Mouse (Mus musculus) C2C12 (cell line): ENCODE measurements at regions not wholly inside any gene's neighbourhood (a gene's known extent, or its start where the extent isn't known, plus 50 kb on each side); places are given as distances from the start of the nearest gene placed in this dataset.

ENCODE experiments used
- H3K27me3 ChIP-seq: one replicate; pipeline ENCODE4 v1.6.1; 2011; ENCODE audit not compliant: control insufficient read depth, insufficient read depth, insufficient read length
- H3K36me3 ChIP-seq: one replicate; pipeline ENCODE4 v1.6.1; 2011; ENCODE audit not compliant: control insufficient read depth, insufficient read depth
- H3K4me3 ChIP-seq: one replicate; pipeline ENCODE4 v1.5.1; 2011; ENCODE audit warnings: mild to moderate bottlenecking, control low read depth; ENCODE audit not compliant: poor library complexity, insufficient read depth, severe bottlenecking
- H3K79me2 ChIP-seq: one replicate; pipeline ENCODE4 v1.6.1; 2011; ENCODE audit not compliant: control insufficient read depth, insufficient read depth
- H3K79me3 ChIP-seq: one replicate; pipeline ENCODE4 v1.6.1; 2011; ENCODE audit warnings: low read depth, control low read depth
- H3ac ChIP-seq: one replicate; pipeline ENCODE3; 2011; ENCODE audit warnings: low read depth; ENCODE audit not compliant: control insufficient read depth, insufficient read length
- CEBPB ChIP-seq: IDR thresholded peaks from one replicate; pipeline ENCODE4 v1.6.1; 2011; ENCODE audit warnings: low read depth, mild to moderate bottlenecking, control low read depth, moderate library complexity
- CTCF ChIP-seq: IDR thresholded peaks from one replicate; pipeline ENCODE4 v1.5.1; 2011; ENCODE audit not compliant: control insufficient read depth, insufficient read depth, insufficient read length
- FOSL1 ChIP-seq: IDR thresholded peaks from one replicate; pipeline ENCODE4 v1.8.0; 2011; ENCODE audit warnings: mild to moderate bottlenecking, low read length; ENCODE audit not compliant: poor library complexity, insufficient read depth, severe bottlenecking
- MAX ChIP-seq: IDR thresholded peaks from one replicate; pipeline ENCODE4 v1.6.1; 2011; ENCODE audit warnings: mild to moderate bottlenecking, control low read depth
- MYOD1 ChIP-seq: IDR thresholded peaks from one replicate; pipeline ENCODE4 v1.6.1; 2011; ENCODE audit warnings: low read depth; ENCODE audit not compliant: control insufficient read depth, insufficient read length
- MYOG ChIP-seq: IDR thresholded peaks from one replicate; pipeline ENCODE4 v1.6.1; 2011; ENCODE audit not compliant: control insufficient read depth, insufficient read length; ENCODE audit errors: extremely low read depth
- USF1 ChIP-seq: IDR thresholded peaks from one replicate; pipeline ENCODE4 v1.6.1; 2011; ENCODE audit warnings: low read depth, mild to moderate bottlenecking, control low read depth, moderate library complexity

DNA sequence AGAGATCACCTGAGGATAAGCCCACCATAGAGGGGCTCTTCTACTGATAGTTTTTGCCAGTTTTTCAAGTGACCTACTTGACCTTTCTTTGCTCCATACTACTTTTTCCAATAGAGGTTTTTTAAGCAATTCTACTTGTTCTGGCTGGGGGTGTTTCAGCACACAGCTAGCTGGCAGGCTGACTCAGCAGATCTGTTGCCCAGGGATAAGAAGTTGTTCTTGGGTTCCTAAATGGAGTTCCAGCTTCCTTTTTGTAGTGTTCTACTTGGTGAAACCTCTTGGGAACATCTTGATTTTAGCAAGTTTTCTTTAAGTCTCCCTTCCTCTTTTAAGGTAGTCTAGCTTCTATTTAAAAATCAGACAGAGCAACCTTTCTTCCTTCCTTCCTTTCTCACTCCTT lies 61.0 kb downstream of the 4930474N05Rik start:
- Histone ChIP-seq H3K4me3 (no peak overlapping the region), H3K79me3 (no peaks in the 10 kb centered on the region), H3K27me3 (no peaks in the 10 kb centered on the region), H3K36me3 (no peaks in the 10 kb centered on the region), H3K79me2 (no peaks in the 10 kb centered on the region), H3ac (no peak overlapping the region)
- TF ChIP-seq MYOG (no peak), MYOD1 (no peak), USF1 (no peak), MAX (no peak), FOSL1 (no peak), CEBPB (no peak), CTCF (no peak)

DNA sequence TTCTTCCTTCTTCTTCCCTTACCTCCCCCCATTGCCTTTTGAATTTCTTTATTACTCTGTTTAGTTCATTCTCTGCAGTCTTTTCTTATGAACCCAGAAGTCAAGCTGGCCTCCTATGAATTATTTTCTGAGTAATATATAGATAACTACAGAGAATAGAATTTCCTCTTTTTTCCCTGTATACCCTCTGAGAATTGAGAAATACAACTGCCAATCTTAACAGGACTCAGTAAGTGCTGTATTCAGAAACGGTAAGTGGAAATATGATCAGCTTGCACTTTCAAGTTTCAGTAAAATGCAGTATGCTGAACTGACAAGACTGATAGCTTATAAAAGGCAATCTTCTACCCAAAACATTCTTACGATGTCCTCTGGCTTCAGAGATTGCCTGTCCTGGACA lies 61.5 kb downstream of the 4930474N05Rik start:
- H3ac ChIP-seq = no peak overlapping the region
- no peaks in the 10 kb centered on the region for H3K27me3 ChIP-seq
- no peaks in the 10 kb centered on the region for H3K36me3 ChIP-seq
- H3K79me2 ChIP-seq = no peaks in the 10 kb centered on the region
- no peak overlapping the region for H3K4me3 ChIP-seq
- no peak for TF ChIP-seq MYOD1
- no peaks in the 10 kb centered on the region for H3K79me3 ChIP-seq

DNA sequence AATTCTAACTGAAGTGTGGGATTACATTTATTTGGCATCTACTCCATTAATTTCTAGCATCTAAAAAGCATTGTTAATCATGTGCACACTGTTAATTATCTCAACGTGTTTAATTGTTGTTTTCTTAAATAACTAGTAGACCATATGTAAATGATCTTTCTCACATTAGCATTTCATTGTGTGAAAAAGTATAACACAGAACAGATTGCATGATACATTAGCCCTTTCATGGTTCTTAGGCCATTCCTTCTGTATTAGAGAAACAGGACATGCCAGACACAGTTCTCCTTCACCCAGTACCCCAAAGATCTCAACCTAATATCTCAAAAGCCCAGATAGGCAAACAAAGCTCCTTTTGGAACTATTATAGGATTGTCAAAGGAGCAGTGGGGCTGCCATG lies 89.0 kb downstream of the 4930474N05Rik start:
- Histone ChIP-seq H3K27me3 (no peaks in the 10 kb centered on the region), H3K79me3 (no peaks in the 10 kb centered on the region), H3K79me2 (no peaks in the 10 kb centered on the region), H3K4me3 (no peak overlapping the region), H3K36me3 (no peaks in the 10 kb centered on the region), H3ac (no peak overlapping the region)
- TF ChIP-seq FOSL1 = no peak
- no peak for TF ChIP-seq CTCF
- no peak for TF ChIP-seq CEBPB

DNA sequence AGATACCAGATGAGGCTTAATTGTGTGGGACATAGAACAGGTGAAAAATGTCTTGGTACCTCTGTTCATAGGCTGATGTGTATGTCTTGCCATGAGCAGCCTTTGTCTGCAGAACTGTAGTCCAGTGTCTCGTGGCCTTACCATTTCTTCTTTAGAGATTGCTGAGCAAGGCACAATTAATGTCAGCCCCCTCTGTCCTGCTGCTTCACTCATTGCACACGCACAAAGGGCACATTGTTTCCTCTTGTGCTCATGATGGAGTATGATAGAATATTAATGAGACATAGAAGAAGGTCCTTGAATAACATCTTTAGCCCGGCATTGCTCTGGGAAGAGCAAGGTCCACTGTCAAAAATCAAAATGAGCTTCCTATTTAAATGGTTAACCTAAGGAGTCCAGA lies 101.8 kb downstream of the 4930474N05Rik start:
- Histone ChIP-seq H3K4me3 (no peak overlapping the region), H3K79me2 (no peaks in the 10 kb centered on the region), H3ac (no peak overlapping the region), H3K36me3 (no peaks in the 10 kb centered on the region), H3K27me3 (no peaks in the 10 kb centered on the region), H3K79me3 (no peaks in the 10 kb centered on the region)
- TF ChIP-seq USF1 = no peak
- no peak for TF ChIP-seq MYOD1
- TF ChIP-seq CEBPB = no peak
- TF ChIP-seq MYOG = no peak
- no peak for TF ChIP-seq FOSL1
- TF ChIP-seq MAX = no peak
- no peak for TF ChIP-seq CTCF

DNA sequence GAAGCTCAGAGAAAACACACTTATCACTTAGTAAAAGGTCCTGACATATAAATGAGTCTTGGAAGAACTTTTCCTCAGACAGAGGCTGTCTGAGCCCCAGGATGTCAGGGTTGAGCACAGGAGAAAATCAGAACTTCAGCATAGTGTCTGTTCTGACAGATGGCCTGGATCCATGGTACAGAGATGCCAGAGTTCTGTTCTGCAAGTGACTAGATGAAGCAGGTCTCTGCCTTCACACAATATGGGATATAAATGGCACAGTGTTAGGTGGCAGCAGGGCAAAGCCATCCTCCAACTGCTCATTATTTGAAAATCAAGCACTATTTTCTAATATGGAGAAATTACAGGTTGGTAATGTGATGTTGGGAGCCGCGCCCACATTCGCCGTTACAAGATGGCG lies 103.7 kb downstream of the 4930474N05Rik start:
- H3ac ChIP-seq = no peak overlapping the region

DNA sequence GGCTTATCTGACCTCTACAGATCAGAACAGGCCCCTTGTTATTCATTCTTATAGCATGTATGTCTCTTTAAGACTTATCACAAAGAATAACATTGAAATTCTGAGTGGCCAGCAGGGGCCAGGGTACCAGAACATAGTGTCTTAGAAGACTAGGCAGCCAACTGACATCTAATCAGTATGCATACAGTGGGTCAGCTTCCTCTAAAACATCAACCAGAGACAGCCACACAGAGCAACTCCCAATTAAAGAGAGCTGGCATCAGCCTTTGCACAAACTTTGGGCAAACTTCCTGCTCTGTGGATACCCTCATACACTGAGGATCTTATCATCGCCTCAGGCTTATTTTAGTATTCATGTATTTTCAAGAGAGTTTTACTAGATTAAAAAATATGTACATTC lies 109.1 kb downstream of the 4930474N05Rik start:
- no peaks in the 10 kb centered on the region for H3K79me2 ChIP-seq
- no peak overlapping the region for H3ac ChIP-seq
- no peak for TF ChIP-seq CTCF
- TF ChIP-seq MYOD1 = no peak
- no peak for TF ChIP-seq MYOG
- TF ChIP-seq MAX = no peak
- TF ChIP-seq CEBPB = no peak
- TF ChIP-seq FOSL1 = no peak
- TF ChIP-seq USF1 = no peak
- H3K36me3 ChIP-seq = no peaks in the 10 kb centered on the region
- H3K79me3 ChIP-seq = no peaks in the 10 kb centered on the region
- H3K4me3 ChIP-seq = no peak overlapping the region
- H3K27me3 ChIP-seq = no peaks in the 10 kb centered on the region

More for the DNA sequence above, 103.7 kb downstream of the 4930474N05Rik start:
- H3K79me2 ChIP-seq = no peaks in the 10 kb centered on the region
- H3K4me3 ChIP-seq = no peak overlapping the region
- H3K27me3 ChIP-seq = no peaks in the 10 kb centered on the region
- TF ChIP-seq CTCF (no peak), MAX (no peak), MYOG (no peak), USF1 (no peak), FOSL1 (no peak), CEBPB (no peak), MYOD1 (no peak)
- H3K36me3 ChIP-seq = no peaks in the 10 kb centered on the region
- no peaks in the 10 kb centered on the region for H3K79me3 ChIP-seq
